22 mouse cellular contexts compared by ENCODE assay signal in genomic region chr2:138617501-138617900, GRCm38 (mm10).
DNase-seq lines count a peak whose midpoint lies in the region; ATAC-seq and TF ChIP-seq lines count a peak whose summit lies in the region.
"Had no signal": no experiment of that assay in that cellular context is flagged by ENCODE, and none has a peak within 500 bp of the region (broad histone marks: within the 10 kb centered on the region; RNA-seq: fewer than 3 reads in every experiment).

No protein-coding gene starts in this region.

- H3K36me3 ChIP-seq in midbrain, embryonic 11.5 days (ENCODE audit: control insufficient read depth, insufficient read depth, low read length), result no peaks in the 10 kb centered on the region
- H3K36me3 ChIP-seq in midbrain, embryonic 16.5 days (ENCODE audit: control insufficient read depth, insufficient read depth, low read length), result no peaks in the 10 kb centered on the region
- H3K36me3 ChIP-seq: embryonic facial prominence, embryonic 12.5 days; forebrain, embryonic 12.5 days; G1E; heart, embryonic 13.5 days; hindbrain, embryonic 15.5 days had no signal

- peak; percentile 19 to 60 for DNase-seq in frontal cortex, postnatal 36 days (ENCODE audit: low spot score in 2 of 2)
- no peak for DNase-seq in frontal cortex, postnatal 25 days (ENCODE audit: low spot score in 2 of 2)
- DNase-seq in midbrain, embryonic 11.5 days (ENCODE audit: low spot score, missing footprints), result peak; percentile 17
- peak; percentile 41 for DNase-seq in brain, embryonic 14.5 days (ENCODE audit: low read depth)
- DNase-seq in right cerebral cortex, postnatal 36 days (ENCODE audit: low spot score in 2 of 2), result peak; percentile 3 to 19
- DNase-seq in thymus, postnatal 4 days, result no peak
- DNase-seq: adrenal gland, adult 8-10 months; adrenal gland, postnatal 36 days; cerebellum, adult 11-12 months; cerebellum, adult 9-10 months; cerebellum, postnatal 25 days; gastrocnemius, postnatal 36 days; heart, adult 11 months; heart, postnatal 36 days had no signal

- no peak for TF ChIP-seq CTCF in brain, embryonic 14.5 days (IDR thresholded peaks at IDR 0.05; ENCODE audit: borderline replicate concordance, extremely low read depth, insufficient read depth, insufficient read length)

- H3K4me3 ChIP-seq in midbrain, embryonic 11.5 days (ENCODE audit: low read depth, low read length), result no peak overlapping the region
- H3K4me3 ChIP-seq in midbrain, embryonic 16.5 days (ENCODE audit: low read depth, low read length), result no peak overlapping the region
- H3K4me3 ChIP-seq: embryonic facial prominence, embryonic 12.5 days; forebrain, embryonic 12.5 days; heart, embryonic 13.5 days; hindbrain, embryonic 15.5 days had no signal

- H3K9me3 ChIP-seq in midbrain, embryonic 11.5 days (ENCODE audit: control insufficient read depth, low read length), result no peaks in the 10 kb centered on the region
- no peaks in the 10 kb centered on the region for H3K9me3 ChIP-seq in midbrain, embryonic 16.5 days (replicated peaks; ENCODE audit: control insufficient read depth, low read length, poor library complexity, severe bottlenecking)
- H3K9me3 ChIP-seq: embryonic facial prominence, embryonic 12.5 days; forebrain, embryonic 12.5 days; heart, embryonic 13.5 days; hindbrain, embryonic 15.5 days had no signal

- no peaks in the 10 kb centered on the region for H3K4me1 ChIP-seq in midbrain, embryonic 11.5 days (ENCODE audit: control insufficient read depth, insufficient read depth, low read length)
- H3K4me1 ChIP-seq in midbrain, embryonic 16.5 days (ENCODE audit: control insufficient read depth, insufficient read depth, low read length), result no peaks in the 10 kb centered on the region
- H3K4me1 ChIP-seq: embryonic facial prominence, embryonic 12.5 days; forebrain, embryonic 12.5 days; heart, embryonic 13.5 days; hindbrain, embryonic 15.5 days had no signal

- H3K27me3 ChIP-seq in midbrain, embryonic 11.5 days (ENCODE audit: control insufficient read depth, insufficient read depth, low read length), result no peaks in the 10 kb centered on the region
- no peaks in the 10 kb centered on the region for H3K27me3 ChIP-seq in midbrain, embryonic 16.5 days (ENCODE audit: control insufficient read depth, insufficient read depth, low read depth, low read length)
- H3K27me3 ChIP-seq: embryonic facial prominence, embryonic 12.5 days; forebrain, embryonic 12.5 days; heart, embryonic 13.5 days; hindbrain, embryonic 15.5 days had no signal

- no peak for ATAC-seq in midbrain, embryonic 11.5 days (ENCODE audit: low FRiP score)
- no peak for ATAC-seq in midbrain, embryonic 16.5 days
- ATAC-seq: CD4-positive, CD25-positive, alpha-beta regulatory T cell, adult 4 months; forebrain, embryonic 16.5 days had no signal

- no peak overlapping the region for H3K27ac ChIP-seq in midbrain, embryonic 11.5 days (ENCODE audit: low read depth, low read length)
- no peak overlapping the region for H3K27ac ChIP-seq in midbrain, embryonic 16.5 days (ENCODE audit: low read length)
- H3K27ac ChIP-seq: embryonic facial prominence, embryonic 12.5 days; forebrain, embryonic 12.5 days; heart, embryonic 13.5 days; hindbrain, embryonic 15.5 days had no signal

- H3K9ac ChIP-seq in midbrain, embryonic 11.5 days (ENCODE audit: low read length), result no peak overlapping the region
- H3K9ac ChIP-seq in midbrain, embryonic 16.5 days (ENCODE audit: low read depth, low read length), result no peak overlapping the region
- H3K9ac ChIP-seq: embryonic facial prominence, embryonic 12.5 days; forebrain, embryonic 12.5 days; heart, embryonic 13.5 days; hindbrain, embryonic 15.5 days had no signal

- WGBS in midbrain, embryonic 11.5 days, result 89% methylated on average over 5 of the region's 5 CpGs
- WGBS in midbrain, embryonic 16.5 days, result 89% methylated on average over 5 of the region's 5 CpGs

- no peak overlapping the region for H3K4me2 ChIP-seq in midbrain, embryonic 11.5 days
- H3K4me2 ChIP-seq in midbrain, embryonic 16.5 days (ENCODE audit: low read length), result no peak overlapping the region
- H3K4me2 ChIP-seq: embryonic facial prominence, embryonic 12.5 days; forebrain, embryonic 12.5 days; heart, embryonic 13.5 days; hindbrain, embryonic 15.5 days had no signal

- TF ChIP-seq POLR2A in brain, embryonic 14.5 days (IDR thresholded peaks at IDR 0.05; ENCODE audit: borderline replicate concordance, extremely low read depth, insufficient read depth, insufficient read length, poor library complexity, severe bottlenecking), result no peak

Comparison
In these comparisons a context has a peak if more than half of its experiments do, and no peak if none do; other contexts are left out.
1. DNase-seq: peak in frontal cortex, postnatal 36 days (2 of 2), midbrain, embryonic 11.5 days (single experiment), brain, embryonic 14.5 days (single experiment) and right cerebral cortex, postnatal 36 days (2 of 2); none in frontal cortex, postnatal 25 days (0 of 2) and thymus, postnatal 4 days (single experiment).